Mouse (Mus musculus) embryo, embryonic 10.5 days (tissue): ENCODE measurements around the gene Ppm1h.
A peak's percentile ranks its signal among the peaks of the same experiment; 100 is the strongest.
"Not testable (repeated sequence)": the region's sequence is repeated elsewhere in the genome, so short reads cannot be mapped to it uniquely, and the experiment has no call there.

ENCODE experiments used
- DNase-seq: peaks from one replicate; pipeline ENCODE4 v3.0.0-alpha.2; 2015; ENCODE audit warnings: low spot score

The Ppm1h gene

DNA sequence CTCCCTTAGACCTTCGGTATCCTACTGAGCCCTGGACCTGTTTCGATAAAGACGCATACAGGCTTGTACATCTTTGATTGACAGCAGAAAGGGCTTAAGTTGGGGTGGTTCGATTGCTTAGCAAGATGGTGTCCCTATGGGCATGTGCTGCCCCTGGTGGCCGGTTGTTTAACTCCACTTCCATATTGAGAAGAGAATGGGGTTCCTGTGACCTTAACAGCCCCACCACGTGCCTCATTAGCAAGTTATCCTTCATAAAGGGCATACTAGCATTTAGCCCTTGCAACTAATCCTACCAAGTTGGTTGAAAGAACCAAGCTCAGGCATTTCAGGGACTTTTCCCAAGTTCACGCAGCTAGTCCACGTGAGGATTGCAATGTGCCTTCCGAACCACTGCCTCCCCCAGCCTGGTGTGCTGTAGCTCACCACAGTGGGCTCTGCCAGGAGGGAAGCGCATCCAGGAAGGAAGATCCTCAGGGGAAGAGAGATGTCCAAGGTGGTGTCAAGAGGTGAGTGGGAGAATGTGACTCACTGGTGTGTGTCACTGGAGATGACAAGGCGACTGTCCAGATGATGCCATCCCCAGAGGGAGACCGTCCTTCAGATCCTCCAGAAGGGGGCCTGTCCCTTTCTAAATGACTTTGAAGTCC, 216.7 kb downstream of the Ppm1h start:
- peak; percentile 58 for DNase-seq

DNA sequence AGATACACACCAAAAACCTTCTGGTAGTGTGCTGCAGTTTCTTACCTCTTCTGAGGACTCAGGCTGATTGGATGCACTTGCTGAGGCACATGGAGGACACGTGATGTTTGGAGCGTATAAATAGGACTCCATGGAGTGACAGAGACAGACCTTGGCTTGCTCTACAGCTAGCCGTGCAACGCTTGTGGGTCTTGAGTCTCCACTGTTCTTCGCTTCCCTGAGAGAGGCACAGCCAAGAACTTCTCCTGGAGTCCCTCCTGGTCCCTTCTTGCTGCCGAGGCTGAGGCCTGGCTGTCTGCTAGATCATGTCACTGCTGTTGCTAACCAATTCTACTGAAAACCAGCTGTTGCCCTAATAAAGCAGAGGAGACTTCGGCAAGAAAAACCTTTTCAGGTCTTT, 221.4 kb downstream of the Ppm1h start:
- no peak for DNase-seq

DNA sequence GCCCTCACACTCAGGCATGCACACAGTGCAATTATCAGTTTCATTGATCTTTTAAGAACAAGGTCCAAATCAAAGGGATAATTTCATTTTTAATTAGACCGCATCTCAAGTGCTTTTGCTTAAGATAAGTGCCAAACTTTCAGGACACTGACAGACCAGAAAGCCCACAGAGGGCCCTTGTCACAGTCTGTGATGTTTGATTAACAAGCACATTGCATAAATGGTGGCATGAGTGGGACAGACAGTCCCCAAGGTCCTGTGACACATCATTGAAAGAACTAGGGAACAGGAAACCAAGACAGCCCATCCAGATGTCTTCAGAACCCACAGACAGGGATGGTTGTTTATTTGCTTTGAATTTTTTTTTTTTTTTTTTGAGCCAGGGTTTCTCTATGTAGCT, 221.9 kb downstream of the Ppm1h start:
- DNase-seq: no peak

DNA sequence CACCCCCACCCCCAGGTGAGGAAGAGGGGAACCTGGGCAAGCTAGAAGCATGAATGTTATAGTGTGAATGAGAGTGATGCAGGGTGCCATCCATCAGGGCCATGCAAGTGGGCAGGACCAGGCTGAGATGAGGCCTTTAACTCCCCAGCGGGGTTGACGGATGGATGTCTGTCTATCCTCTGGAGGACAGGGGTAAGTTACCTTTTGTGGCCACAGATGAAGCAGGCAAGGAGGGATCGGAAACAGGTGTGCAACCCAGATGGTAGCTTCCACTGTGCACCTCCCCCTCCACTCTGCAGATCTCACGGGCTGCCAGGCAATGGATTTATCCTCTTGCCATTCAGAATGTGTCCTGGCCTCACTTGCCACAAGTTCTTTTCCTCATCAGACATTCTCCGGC, 222.8 kb downstream of the Ppm1h start:
- DNase-seq: no peak

DNA sequence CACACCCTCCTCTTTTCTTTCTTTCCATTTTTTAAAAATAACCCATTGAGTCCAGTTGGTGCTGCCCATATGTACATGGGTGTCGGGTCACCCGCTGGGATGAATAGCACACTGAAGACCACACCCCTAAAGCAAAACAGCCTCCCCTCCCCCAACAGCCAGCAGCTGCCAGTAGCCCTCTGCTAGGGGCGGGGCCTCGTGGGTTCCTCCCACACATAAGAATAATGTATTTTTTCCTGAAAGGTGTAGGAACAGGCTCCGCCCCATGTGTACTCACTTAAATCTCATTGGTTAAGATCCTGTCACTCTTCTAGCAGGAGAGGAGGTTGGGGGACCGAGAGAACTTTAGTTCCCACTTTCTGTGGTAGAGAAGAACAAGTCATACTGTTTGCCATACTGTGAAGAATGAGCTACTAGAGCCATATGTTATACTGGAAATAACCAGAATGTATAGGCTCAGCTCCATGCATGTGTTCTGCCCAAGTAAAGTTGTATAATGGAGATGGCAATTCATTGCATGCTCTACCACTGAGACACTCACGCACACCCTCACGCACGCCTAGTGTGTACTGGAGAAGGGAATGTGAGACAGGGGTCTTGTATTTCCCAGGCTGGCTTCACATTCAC, 231.0 kb downstream of the Ppm1h start:
- no peak for DNase-seq

DNA sequence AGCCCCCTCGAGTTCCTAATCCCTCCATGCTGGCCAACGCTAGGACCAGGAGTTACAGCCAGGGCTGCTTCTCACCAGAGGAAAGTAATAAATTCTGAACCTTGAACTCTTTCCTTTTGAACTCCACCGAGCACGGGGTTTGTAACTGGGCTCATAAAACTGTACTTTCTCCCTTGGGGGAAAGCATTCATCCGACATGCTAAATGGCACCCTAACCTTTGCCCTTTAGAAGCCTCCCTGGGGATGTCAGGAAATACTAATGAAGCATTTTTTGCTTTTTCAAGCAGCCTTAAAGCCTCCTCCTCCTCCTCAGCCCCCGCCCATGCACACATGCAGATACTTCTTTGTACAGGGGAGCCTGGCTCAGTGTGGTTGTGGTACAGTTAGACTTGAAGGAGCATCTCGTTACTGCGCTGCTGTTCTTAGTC, 232.2 kb downstream of the Ppm1h start:
- peak; percentile 81 for DNase-seq

DNA sequence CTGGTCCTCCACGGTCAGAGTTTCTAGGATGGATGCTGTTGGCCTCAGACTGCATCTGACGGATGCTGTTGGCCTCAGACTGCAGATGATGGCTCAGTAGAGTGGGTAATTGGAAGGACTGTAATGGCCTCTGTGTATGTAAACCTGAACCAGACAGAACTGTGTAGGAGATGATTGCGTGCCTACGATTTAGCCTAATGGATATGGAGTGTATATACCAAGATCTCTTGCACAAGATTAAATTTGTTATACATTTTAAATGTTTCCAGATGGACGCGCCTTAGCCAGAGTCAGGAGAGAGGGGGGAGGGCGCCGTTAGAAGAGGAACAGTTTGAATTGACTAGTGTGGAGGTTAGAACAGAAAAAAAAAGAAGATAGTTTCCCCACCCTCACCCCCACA, 233.1 kb downstream of the Ppm1h start:
- peak; percentile 61 for DNase-seq

DNA sequence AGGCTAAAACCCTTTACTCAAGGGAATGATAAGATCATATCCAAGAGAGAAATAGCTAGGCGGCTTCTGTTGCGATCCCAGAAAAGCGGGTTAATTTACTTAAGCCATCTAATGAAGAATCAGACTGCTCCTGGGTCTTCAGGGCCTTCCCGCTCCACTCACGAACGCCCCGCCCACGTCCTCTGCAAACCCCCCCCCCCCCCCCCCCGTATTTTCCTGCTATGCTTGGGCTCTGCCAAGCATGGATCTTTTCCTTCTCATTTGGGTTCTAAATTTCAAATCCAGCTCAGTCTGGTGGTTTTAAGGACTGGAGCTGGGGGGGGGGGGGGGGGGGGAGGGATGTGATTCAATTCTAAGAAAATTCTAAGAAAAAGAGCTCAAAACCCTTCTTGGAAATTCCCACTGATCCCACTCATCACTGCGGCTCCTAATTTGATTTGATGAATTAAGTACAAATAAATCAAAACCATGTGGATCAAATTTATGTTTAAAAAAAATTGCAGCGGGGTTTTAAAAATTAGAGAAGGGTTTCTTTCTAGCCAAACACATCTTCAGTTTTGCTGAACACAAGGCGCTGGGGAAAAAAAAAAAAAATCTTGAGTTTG, 233.6 kb downstream of the Ppm1h start:
- peak; percentile 52 for DNase-seq

DNA sequence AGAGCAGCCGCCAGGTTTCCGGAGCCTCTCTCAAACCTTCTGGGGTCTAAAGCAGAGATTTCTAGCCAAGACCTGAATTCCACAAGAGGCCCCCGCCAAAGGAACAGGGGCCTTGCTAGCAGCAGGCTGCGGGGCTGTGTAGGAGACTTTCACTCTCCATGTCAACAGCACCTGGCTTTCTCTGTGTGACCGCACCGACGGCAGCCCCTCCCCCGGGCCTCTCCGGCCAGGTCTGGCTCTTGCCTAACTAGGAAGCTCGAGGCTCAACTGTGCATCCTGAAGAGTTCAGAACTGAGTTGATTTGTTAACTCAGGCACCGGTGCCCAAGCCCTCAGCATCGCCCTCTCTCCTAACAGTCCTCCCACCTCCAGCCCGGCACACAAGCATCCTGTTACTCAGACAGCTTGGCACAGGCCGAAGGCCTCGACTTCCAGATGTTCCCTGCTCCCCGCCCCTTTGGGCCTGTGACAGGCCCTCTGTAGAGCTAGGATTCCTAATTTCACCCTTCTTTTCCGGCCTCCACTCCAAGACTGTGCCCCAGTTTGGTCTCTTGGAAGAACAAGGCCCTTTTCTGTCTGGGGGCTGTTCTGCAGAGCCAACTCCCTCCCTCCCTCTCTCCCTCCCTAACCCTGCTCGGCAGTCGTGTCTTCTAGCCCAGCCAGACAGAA, 234.3 kb downstream of the Ppm1h start:
- DNase-seq: peak; percentile 77

DNA sequence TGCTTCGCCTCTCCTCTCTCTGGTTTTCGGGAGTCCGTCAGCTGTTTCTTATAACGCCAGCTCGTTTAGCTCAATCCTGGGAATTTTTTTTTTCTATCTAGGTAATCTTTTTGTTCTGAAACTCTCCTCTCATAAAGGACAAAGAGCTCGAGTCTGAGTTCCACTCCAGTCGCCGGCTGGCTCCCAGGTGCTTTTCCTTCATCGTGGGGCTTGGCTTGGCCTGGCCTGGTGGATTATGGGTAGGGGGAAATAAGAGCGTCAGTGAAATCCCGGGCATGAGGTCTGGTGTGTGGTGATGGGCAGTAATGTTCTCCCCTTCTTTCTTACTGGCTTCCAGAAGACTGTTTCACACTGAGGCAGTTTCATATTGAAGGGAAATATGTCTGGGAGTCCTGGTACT, 234.8 kb downstream of the Ppm1h start:
- DNase-seq: no peak

DNA sequence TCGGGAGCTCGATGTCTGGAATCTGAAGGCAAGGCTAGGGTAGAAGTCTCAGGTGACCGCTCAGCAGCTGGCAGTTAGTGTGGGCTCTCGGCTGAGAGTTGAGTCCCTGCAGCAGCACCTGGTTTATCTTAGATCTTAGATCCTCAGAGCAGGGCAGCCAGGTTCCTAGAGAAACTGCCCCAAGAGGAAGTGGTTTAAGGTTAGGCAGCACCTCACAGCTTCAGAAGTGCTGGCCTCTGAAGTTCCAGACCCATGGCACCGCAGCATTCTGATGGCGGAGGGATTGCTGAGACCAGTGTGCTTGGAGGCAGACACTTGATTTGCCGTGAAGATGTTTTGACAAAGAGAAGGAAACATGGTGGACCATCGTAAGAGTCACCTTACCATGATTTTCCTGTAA, 237.3 kb downstream of the Ppm1h start:
- no peak for DNase-seq

DNA sequence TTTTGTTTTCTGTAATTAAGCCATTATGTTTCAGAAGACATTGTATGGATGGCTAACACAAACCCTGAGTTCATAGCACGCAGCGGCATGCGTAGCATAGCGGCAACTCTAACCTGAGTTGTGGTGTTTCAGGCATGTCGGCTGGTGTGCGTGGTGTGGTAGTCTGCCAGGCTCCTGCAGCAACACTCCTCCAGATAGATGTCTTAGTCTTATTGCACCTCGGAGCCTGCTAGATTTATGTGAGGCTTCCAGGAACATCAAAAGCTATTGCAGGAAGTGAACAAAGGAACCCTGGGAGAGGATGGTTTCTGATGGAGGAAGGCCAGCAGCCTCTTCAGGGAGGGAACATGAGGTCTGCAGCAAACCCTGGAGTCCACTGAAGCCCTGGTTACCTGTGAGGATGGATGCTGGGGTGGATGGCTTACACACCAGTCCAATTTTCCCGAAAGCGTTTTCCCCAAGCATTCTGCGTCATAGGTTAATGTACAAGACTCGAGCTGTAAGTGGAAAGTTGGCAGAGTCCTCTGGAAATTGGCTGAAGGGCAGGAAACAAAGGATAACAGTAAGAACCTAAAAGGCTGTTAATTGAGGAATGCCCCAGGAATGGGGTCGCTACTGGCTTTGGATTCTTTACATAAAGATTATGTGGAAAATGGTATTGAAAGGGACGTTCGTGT, 239.2 kb downstream of the Ppm1h start:
- DNase-seq: no peak

DNA sequence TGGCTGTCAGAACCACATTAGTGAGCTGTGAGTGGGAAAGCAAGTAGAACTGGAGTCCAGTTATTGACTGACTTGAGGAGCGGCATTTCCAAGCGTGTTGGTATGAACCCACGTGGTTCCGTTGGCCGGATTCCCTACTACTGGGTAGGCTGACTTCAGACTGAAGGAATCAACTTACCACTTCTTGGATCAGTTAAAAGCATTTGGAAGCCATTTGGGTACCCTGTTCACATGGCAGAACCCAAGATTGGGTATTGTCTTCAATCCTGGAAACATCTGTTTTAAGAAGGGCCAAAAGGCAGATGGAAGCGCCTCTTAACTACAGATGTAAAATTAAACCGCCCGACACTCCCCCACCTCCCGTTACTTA, 239.7 kb downstream of the Ppm1h start:
- DNase-seq: no peak

DNA sequence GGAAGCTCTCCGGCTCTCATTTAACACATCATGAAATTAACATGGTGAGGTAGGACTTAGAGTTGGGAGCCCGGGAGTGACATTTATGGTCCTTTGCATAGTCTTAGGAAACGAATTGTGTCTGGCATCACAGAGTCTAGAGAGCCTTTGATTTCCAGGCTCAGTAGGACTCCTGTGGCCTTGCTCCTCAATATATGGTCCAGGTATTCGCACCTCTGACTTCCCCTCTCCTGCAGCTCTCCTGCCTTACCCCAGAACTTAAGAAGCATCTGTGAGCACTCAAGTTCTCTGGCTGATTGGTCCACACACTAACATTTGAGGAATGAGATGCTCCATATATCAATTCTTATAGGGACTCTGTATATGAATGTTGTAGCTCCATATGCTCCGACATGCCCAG, 240.2 kb downstream of the Ppm1h start:
- DNase-seq: no peak

DNA sequence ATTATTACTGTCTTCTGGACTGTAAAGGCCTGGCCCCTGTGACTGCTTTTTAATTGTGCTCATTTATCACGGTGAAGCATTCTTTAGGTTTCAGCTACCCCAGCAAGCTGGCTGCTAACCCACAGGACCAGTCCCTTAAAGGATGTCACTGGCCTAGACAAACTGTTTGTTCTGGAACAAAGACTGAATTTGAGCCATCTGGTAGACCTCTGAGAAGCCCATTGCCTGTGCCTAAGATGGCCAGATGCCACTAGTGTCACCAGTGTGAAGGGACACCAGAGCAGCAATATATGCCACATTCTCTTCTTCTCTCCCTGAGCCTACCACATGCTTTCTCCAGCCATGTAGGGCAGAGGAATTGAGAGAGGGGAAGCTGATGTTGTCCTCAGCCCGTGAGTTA, 240.9 kb downstream of the Ppm1h start:
- no peak for DNase-seq

DNA sequence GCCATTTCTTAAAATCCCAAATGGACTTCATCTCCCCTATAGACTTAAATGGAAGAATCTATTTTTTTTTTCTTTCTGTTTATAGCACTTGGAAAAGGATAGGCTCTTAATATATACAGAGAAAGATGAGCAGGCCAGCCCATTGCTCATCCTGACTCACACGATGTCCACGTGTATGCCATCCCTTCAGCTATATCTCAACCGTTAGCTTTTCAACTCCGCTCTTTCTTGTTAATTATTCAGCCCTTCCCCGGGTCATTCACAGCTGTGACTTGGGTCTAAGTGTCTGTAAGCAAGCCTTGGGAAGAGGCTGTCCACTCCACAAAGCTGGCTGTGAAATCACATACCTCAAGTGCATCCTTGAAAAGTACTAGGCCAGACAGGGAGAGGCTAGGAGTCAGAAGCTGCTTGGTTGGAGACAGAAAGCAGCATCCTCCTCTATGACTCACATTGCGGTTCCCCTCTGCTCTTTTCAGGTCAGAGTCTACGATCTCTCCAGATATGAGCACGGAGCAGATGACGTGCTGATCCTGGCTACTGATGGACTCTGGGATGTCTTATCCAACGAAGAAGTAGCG, 241.7 kb downstream of the Ppm1h start:
- DNase-seq: no peak

DNA sequence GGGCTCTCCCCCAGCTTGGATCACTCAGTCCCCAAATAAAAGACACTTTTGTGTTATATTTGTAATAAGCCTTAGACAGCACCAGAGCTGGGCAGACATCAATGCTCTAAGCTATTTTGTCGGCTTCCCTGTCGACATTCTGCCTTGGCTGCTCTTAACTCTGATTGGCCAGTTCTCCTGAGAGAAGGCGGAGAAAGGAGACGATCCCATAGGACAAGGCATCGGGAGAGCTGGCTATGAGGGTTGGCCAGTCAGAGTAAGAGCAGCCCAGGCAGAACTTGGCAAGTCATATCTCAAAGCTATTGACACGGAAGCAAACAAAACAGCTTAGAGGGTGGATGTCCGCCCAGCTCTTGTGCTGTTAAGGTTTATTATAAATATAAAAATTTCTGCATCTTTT, 243.7 kb downstream of the Ppm1h start:
- DNase-seq: peak; percentile 51

DNA sequence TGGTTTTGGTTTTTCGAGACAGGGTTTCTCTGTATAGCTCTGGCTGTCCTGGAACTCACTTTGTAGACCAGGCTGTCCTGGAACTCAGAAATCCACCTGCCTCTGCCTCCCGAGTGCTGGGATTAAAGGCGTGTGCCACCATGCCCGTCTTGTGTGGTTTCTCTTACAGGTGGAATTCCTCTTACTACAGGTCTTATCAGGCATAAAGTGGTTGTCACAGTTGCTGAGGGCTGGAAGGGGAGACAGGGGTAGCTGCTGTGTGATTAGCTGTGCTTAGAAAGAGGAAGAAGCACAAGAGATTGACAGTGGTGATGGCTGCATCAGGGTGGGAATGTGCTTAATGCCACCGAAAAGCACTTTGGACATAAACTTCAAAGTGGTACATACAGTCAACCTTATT, 246.0 kb downstream of the Ppm1h start:
- DNase-seq: not testable (repeated sequence)

DNA sequence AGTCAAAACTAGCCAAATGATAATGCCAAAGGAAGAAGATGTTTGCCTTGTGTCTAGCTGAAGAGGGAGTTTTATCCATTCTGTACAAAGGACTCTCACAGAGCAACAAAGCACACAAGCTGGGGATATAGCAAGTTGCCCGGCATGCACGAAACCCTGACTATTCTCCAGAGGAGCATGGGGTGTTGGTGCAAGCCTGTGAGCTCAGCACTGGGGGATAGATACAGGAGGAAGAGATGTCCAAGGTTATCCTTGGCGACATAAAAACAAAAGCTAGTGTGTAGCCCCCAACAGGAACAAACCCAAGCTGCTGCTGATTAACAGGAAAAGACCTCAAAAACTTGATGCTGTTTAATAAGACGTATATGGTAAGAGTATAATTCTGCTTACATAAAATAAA, 247.7 kb downstream of the Ppm1h start:
- no peak for DNase-seq

DNA sequence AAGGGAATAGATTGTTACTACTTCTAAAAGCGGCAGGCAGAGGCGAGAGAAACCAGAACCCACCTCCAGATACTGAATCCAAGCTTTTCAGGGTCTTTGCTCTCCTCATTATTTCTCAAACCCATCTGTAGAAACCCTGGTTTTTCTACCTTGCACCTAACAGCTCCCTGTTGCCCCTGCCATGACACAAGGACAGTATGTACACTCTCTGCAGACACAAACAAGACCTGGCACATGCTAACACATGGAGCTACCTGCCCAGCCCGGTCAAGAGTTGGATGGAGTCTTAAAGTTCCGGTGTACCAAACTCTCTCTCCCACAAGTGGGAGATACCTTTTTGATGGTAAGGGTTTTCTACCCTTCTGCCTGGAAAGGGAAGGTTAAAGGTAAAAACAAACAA, 252.0 kb downstream of the Ppm1h start:
- DNase-seq: no peak

DNA sequence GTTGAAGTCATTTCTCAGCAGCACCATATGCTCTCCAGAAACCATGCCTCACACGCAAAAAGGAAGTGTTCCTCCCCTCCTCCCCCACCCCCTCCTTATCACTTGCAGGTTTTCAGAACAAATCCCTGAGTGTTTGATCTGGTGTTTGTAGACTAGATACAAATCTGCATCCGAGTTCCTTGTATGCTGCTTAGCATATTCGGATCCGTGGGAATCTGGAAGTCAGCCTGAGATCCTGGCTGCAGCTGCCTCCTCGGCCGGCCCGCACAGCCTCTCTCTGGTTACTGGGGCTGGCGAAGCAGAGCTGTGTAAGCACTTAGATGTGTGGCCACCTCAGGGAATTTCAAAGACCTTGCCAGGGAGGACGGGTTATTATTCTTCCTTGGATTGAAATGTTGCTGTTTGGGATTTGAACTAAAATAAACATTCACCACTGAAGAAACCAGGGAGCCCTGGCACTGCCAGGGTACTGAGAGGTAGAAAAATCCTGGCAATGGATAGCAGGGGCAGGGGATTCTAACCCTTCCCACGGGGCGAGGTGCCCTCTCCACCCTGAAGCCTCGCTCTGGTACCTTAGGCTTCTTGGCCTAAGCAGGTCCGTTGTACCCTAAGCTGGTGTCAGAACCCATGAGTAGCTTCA, 252.8 kb downstream of the Ppm1h start:
- peak; percentile 68 for DNase-seq
